Mouse (Mus musculus) liver, embryonic 15.5 days (tissue): Measurements from ENCODE around the gene Asphd2. TPM values are rescaled to one million over a fixed set of nuclear protein-coding genes. Genes with fewer than 3 reads are reported as not detected.

Source experiments
- ATAC-seq: fragments of 200-750 bp; cut with Nextera tagmentation; 2 replicates; pipeline ENCODE4 v1.8.0; 2017; ENCODE audit warnings: moderate number of reproducible peaks, mild to moderate bottlenecking, moderate library complexity; ENCODE audit not compliant: insufficient read depth
- H3K27ac ChIP-seq: fragments of 300-500 bp; sonication (generic); replicated peaks from 2 replicates; pipeline ENCODE4 v1.5.1; 2015; ENCODE audit warnings: mild to moderate bottlenecking, inconsistent platforms
- H3K27me3 ChIP-seq: fragments of 300-500 bp; sonication (generic); 2 replicates; pipeline ENCODE4 v1.6.1; 2015; ENCODE audit warnings: mild to moderate bottlenecking, inconsistent platforms
- H3K36me3 ChIP-seq: fragments of 300-500 bp; sonication (generic); replicated peaks from 2 replicates; pipeline ENCODE4 v1.6.1; 2015; ENCODE audit warnings: moderate library complexity, mild to moderate bottlenecking, inconsistent platforms
- H3K4me1 ChIP-seq: fragments of 300-500 bp; sonication (generic); replicated peaks from 2 replicates; pipeline ENCODE4 v1.6.1; 2015; ENCODE audit warnings: inconsistent platforms
- H3K4me2 ChIP-seq: fragments of 300-500 bp; sonication (generic); 2 replicates; pipeline ENCODE4 v1.6.1; 2015; ENCODE audit warnings: moderate library complexity, mild to moderate bottlenecking, inconsistent platforms
- H3K4me3 ChIP-seq: fragments of 300-500 bp; sonication (generic); replicated peaks from 2 replicates; pipeline ENCODE4 v1.5.1; 2015; ENCODE audit warnings: mild to moderate bottlenecking, inconsistent platforms
- H3K9ac ChIP-seq: fragments of 300-500 bp; sonication (generic); 2 replicates; pipeline ENCODE4 v1.6.1; 2015; ENCODE audit warnings: moderate library complexity, mild to moderate bottlenecking, inconsistent platforms
- H3K9me3 ChIP-seq: fragments of 300-500 bp; sonication (generic); replicated peaks from 2 replicates; pipeline ENCODE4 v1.6.1; 2016; ENCODE audit warnings: inconsistent platforms
- WGBS: fragments of 180-500 bp; shearing (Covaris S2); methylation state at CpG from one replicate; pipeline ENCODE4 v1.1.7; 2015; ENCODE audit warnings: mixed read lengths; ENCODE audit not compliant: insufficient replicate concordance; 5-methylcytosine and 5-hydroxymethylcytosine counted together
- polyA plus RNA-seq: library from polyadenylated mRNA; unstranded; fragments of >200 nt; fragmentation: Nextera tagmentation; extraction: Ambion mirVana; gene quantifications from 2 replicates; pipeline ENCODE4 v1.2.1, GENCODE M21; 2015

Asphd2 gene
- polyA plus RNA-seq, 1 experiment from 2014 or later: 0.24 TPM

DNA sequence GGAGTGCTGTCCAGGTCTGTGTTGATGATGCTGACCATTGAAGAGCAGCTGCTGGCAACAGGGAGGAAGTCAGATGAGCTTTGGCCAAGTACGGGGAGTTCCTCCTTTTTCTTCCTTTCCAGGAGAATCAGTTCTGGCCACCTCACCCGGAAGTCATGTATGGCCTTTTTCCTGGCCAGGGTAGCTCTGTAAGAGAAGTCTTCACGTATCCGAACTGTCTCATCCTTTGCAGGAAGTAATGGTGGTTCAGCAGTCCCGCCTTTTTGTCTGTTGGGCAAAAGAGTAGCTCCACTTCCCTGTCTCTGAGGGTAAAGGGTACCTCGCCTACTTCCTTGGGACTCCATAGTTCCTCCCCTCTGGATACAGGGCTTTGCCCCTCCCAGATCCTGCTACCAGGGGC, 39.2 kb downstream of the Asphd2 start:
- no peak overlapping the region for H3K27ac ChIP-seq
- peaks cover 38% of the 10 kb centered on the region for H3K4me1 ChIP-seq
- H3K4me3 ChIP-seq: no peak overlapping the region
- H3K36me3 ChIP-seq: peaks cover 15% of the 10 kb centered on the region
- peak; percentile 6; the same call in 1 of the 2 replicates for ATAC-seq
- WGBS: 51% methylated on average over 6 of the region's 6 CpGs
- no peak overlapping the region for H3K4me2 ChIP-seq
- no peaks in the 10 kb centered on the region for H3K9me3 ChIP-seq
- H3K9ac ChIP-seq: no peak overlapping the region
- no peaks in the 10 kb centered on the region for H3K27me3 ChIP-seq

DNA sequence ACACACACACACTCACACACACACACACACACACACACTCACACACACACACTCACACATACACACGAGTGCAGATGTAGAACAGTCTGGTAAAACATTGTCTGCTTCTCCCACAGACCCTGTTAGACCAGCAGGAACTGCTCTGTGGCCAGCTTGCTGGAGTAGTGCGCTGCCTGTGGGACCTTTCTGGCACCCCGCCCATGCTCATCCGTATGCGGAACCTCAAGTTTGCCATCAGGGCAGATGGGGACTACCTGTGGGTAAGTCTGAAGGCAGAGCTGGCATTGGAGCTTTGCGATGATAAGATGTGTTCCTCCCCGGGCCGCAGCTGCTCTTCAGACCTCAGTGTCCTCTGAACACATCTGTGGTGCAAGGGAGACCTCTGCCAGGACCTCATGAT, 45.5 kb downstream of the Asphd2 start:
- Histone ChIP-seq H3K9ac (no peak overlapping the region), H3K4me2 (no peak overlapping the region), H3K27ac (no peak overlapping the region), H3K9me3 (no peaks in the 10 kb centered on the region), H3K36me3 (peaks cover 31% of the 10 kb centered on the region), H3K4me1 (peaks cover 24% of the 10 kb centered on the region), H3K27me3 (no peaks in the 10 kb centered on the region), H3K4me3 (no peak overlapping the region)
- WGBS: 77% methylated on average over 8 of the region's 8 CpGs
- ATAC-seq: no peak

- peaks cover 27% of the 10 kb centered on the region for H3K36me3 ChIP-seq
- H3K4me2 ChIP-seq: peak overlapping the region; percentile 10; the same call in 1 of the 2 replicates
- ATAC-seq: no peak
- peaks cover 49% of the 10 kb centered on the region for H3K4me1 ChIP-seq
- H3K9me3 ChIP-seq: no peaks in the 10 kb centered on the region
- no peak overlapping the region for H3K27ac ChIP-seq
- H3K4me3 ChIP-seq: no peak overlapping the region
- H3K27me3 ChIP-seq: no peaks in the 10 kb centered on the region
- H3K9ac ChIP-seq: no peak overlapping the region
- WGBS: 58% methylated on average over 16 of the region's 16 CpGs
Measured at GRCm38 (mm10) chr5:112346211-112346965, 48.3 kb downstream of the Asphd2 start.

- Histone ChIP-seq H3K4me1 (peaks cover 55% of the 10 kb centered on the region), H3K36me3 (peaks cover 21% of the 10 kb centered on the region), H3K9ac (no peak overlapping the region), H3K4me2 (peak overlapping the region; percentile 75; the same call in 1 of the 2 replicates), H3K27me3 (no peaks in the 10 kb centered on the region), H3K9me3 (no peaks in the 10 kb centered on the region), H3K27ac (peak overlapping the region; percentile 45), H3K4me3 (no peak overlapping the region)
- ATAC-seq: 0 out of 2 replicates have a peak, but pooled peaks have one; percentile 20
- 59% methylated on average over 6 of the region's 6 CpGs for WGBS
Measured at GRCm38 (mm10) chr5:112344092-112344960, 50.3 kb downstream of the Asphd2 start.

- Histone ChIP-seq H3K4me3 (peak overlapping the region; percentile 93), H3K27ac (peak overlapping the region; percentile 79), H3K9ac (peak overlapping the region; percentile 73), H3K9me3 (no peaks in the 10 kb centered on the region), H3K4me1 (peaks cover 55% of the 10 kb centered on the region), H3K4me2 (peak overlapping the region; percentile 75), H3K36me3 (peaks cover 28% of the 10 kb centered on the region), H3K27me3 (no peaks in the 10 kb centered on the region)
- under 1% methylated on average over 24 of the region's 24 CpGs for WGBS
- ATAC-seq: peak; percentile 62
Measured at GRCm38 (mm10) chr5:112343205-112343595, 51.5 kb downstream of the Asphd2 start.

DNA sequence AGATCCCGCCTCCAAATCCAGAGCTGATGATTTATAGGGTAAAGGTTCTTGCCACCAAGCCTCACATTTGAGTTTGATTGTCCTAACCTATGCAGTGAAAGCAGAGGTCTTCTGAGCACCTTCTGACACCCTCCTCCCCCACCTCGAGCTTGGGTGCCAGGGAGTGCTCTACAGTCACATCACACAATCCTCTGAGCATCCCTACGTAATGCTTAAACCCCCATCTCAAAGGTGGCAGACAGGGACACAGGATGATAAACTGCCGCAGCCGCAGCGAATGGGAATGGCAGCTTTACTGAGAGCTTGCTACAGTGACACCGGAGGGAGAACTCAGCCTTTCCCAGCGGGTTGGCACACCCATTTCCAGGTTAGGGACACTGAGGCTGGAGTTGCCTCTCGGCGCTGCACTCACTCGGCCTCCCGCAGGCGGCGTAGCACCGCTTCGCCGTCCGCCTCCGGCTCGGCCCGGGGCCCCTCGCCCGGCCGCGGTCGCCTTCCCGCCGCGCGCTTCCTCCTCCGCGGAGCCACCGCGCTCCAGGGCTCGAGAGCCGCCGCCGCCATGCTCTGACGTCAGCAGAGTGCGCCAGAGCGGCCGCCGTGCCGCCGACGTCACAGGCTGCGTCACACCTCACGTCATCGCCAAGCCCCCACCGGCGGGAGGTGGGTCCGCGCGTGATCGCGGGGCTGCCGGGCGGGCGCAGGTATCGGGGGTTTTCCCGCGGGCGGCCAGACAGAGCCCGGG, 52.0 kb downstream of the Asphd2 start, which contains the start of the genes Srrd and Hps4:
Srrd (minus strand) TSS at position 578 of the 742 bp plus-strand sequence.
Hps4 (plus strand) TSS at position 621 of the 742 bp plus-strand sequence.
- H3K4me2 ChIP-seq: peak within 1 kb of the TSS; percentile 75
- 2% methylated on average over 64 of the region's 64 CpGs for WGBS
- peak within 1 kb of the TSS; percentile 73 for H3K9ac ChIP-seq
- H3K4me3 ChIP-seq: peak within 1 kb of the TSS; percentile 93
- peaks cover 33% of the 10 kb centered on the region for H3K36me3 ChIP-seq
- no peaks in the 10 kb centered on the region for H3K27me3 ChIP-seq
- peak within 1 kb of the TSS; percentile 79 for H3K27ac ChIP-seq
- peaks cover 55% of the 10 kb centered on the region for H3K4me1 ChIP-seq
- peak; percentile 70 for ATAC-seq
- no peaks in the 10 kb centered on the region for H3K9me3 ChIP-seq

DNA sequence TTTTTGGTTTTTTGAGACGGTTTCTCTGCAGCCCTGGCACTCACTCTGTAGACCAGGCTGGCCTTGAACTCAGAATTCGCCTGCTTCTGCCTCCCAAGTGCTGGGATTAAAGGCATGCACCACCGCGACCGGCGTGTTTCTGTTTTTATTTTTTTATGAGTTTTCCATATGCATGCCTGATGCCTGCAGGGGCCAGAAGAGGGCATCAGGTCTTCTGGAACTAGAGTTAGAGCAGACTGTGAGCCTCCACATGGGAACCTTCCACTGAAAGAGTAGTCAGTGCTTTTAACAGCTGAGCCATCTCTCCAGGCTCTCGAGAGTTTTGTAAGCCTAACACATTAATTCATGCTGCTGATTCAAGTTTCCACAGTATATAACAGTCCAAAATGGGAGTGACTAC, 55.5 kb downstream of the Asphd2 start:
- WGBS: 62% methylated on average over 7 of the region's 7 CpGs
- Histone ChIP-seq H3K9me3 (no peaks in the 10 kb centered on the region), H3K9ac (no peak overlapping the region), H3K4me2 (no peak overlapping the region), H3K27ac (no peak overlapping the region), H3K27me3 (no peaks in the 10 kb centered on the region), H3K36me3 (peaks cover 58% of the 10 kb centered on the region), H3K4me3 (no peak overlapping the region), H3K4me1 (peaks cover 31% of the 10 kb centered on the region)
- no peak for ATAC-seq

DNA sequence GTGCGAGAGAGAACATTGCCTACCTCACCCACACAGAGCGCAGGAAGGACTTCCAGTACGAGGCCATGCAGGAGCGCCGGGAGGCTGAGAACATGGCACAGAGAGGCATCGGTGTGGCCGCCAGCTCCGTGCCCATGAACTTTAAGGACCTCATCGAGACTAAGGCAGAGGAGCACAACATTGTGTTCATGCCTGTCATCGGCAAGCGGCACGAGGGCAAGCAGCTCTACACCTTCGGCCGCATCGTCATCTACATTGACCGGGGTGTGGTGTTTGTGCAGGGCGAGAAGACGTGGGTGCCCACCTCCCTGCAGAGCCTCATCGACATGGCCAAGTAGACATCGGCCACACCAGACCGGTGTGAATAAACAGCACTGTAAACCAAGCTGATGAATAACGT, 57.7 kb downstream of the Asphd2 start:
- Histone ChIP-seq H3K9ac (no peak overlapping the region), H3K4me3 (no peak overlapping the region), H3K4me1 (peaks cover 12% of the 10 kb centered on the region), H3K27me3 (no peaks in the 10 kb centered on the region), H3K27ac (no peak overlapping the region), H3K4me2 (no peak overlapping the region), H3K9me3 (no peaks in the 10 kb centered on the region), H3K36me3 (peaks cover 80% of the 10 kb centered on the region)
- ATAC-seq: no peak
- 89% methylated on average over 22 of the region's 22 CpGs for WGBS

GRCm38 (mm10) chr5:112335473-112335872, 59.2 kb downstream of the Asphd2 start:
- 47% methylated on average over 2 of the region's 2 CpGs for WGBS

More at GRCm38 (mm10) chr5:112335473-112335872, 59.2 kb downstream of the Asphd2 start:
- H3K4me1 ChIP-seq: no peaks in the 10 kb centered on the region
- ATAC-seq: no peak
- H3K36me3 ChIP-seq: peaks cover 96% of the 10 kb centered on the region
- no peak overlapping the region for H3K9ac ChIP-seq
- H3K27me3 ChIP-seq: no peaks in the 10 kb centered on the region
- no peak overlapping the region for H3K4me2 ChIP-seq
- no peaks in the 10 kb centered on the region for H3K9me3 ChIP-seq
- H3K27ac ChIP-seq: no peak overlapping the region
- H3K4me3 ChIP-seq: no peak overlapping the region
